Mouse (Mus musculus) kidney, adult 18-20 months (tissue): ENCODE data around the gene Npcd.

Experiments used
- DNase-seq: peaks from one replicate; pipeline ENCODE4 v3.0.0; 2021

Npcd gene

DNA sequence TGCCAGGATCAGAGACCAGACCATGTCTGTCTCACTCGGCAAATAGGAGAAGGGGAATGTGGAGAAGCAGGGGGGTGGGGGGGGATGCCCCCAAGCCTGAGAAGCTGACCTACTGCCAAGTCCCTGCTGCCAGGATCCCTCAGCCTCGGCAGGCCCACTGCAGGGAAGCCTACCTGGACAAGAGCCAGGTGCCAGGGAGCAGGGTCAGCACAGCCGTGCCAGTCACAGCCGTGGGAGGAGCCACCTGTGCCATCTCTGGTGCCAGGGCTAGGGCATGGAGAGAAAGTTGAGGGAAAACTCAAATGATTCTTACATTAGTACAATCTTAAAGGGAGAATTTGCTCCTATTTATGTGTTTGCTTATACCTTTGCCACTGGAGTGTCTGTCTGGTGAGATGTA lies 31.7 kb downstream of the Npcd start:
- DNase-seq, result no peak

- no peak for DNase-seq
Observed at GRCm38 (mm10) chr15:79801646-79802045, 32.4 kb downstream of the Npcd start.

DNA sequence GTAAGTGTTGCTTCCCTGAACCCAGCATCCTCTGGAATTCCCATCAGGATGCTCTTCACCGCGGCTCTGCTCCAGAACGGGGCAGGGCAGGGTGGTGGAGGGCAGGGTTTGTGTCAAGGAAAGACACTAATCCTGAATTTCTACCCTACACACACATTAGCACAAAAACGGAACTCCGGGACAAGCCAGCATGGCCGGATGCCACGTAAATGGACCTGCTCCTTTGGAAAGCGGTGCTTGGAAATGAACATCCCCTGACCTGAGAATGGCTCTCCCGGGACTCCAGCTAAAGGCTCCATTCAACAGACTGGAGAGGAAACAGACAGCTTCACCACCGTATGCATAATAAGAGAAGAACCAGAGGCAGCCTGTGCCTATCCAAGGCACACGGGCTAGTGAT lies 33.3 kb downstream of the Npcd start:
- DNase-seq, result no peak

DNA sequence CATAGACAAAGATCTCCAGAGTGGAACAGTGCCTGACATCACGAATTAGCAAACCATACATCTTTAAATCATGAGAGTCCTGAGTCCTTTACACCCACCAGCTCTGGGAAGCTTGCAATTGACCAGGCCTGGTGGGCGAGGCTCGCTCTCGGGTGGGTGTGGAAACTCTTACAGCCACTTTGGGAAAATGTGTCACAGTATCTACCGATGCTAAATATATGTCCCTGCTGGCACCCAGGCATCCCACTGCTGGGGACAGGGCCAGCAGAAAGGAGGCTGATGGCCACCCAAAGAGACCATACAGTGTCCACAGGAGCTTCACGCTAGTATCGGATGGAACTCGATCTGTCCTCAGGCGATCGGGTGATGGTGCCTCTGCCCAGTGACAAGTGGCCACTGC lies 35.4 kb downstream of the Npcd start:
- no peak for DNase-seq

GRCm38 (mm10) chr15:79797680-79798079 lies 36.4 kb downstream of the Npcd start:
- DNase-seq, result no peak

DNA sequence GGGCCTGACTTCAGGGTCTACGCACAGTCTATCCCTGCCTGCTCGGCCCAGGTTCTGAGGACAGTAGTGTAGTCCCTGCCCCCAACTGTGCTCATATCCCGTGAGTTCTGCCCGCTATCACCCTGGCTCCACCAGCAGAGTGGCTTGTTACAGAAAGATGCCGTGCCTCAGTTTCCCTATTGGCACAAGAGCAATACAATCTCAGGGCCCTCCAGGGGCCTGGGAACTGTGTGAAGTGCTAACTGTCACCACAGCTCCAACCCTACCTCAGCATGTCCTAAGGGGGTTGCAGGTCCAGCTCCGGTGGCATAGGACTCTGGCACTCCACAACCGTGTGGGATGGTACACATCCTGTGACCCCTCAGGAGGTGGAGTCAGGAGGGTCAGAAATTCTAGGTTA lies 36.9 kb downstream of the Npcd start:
- no peak for DNase-seq

DNA sequence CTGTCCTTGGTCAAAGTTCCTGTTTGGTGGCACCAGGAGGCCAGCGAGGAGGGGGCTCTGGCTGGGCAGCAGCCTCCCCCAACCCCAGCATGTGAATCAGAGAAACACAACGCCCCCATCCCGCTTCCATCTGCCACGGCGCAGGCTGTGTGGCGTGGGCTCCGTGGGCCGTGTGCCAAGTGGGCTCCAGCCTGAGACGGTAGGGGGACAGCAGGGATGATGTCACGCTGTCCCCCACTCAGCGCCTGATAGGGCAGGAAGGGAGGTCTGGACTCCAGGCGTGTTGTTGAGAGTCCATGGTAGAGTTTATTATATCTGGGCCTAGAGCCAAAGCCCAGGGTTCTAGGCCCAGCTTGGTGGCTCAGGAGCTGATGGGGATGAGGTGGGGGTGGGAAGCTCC lies 37.8 kb downstream of the Npcd start:
- no peak for DNase-seq

DNA sequence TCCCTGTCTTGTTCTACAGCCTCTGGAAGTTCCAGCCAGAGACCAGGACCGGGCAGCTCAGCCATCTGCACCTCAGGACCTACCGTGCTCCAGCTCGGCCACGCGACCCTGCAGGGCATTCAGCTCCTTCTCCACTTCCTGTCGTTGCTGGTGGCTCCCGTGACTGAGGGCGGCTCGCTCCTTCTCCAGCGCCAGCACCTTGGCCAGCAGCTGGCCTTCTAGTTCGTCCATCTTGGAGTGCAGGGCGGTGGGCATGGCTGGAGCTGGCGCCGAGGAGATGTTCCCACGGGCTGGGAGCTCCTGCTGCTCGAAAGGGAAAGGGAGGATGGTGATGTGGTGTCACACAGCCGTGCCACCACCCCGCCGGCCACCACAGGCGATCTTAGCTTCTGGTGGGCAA lies 39.9 kb downstream of the Npcd start:
- DNase-seq, result no peak

- no peak for DNase-seq
Observed at GRCm38 (mm10) chr15:79793076-79793475, 41.0 kb downstream of the Npcd start.

GRCm38 (mm10) chr15:79792455-79792854 lies 41.6 kb downstream of the Npcd start:
- no peak for DNase-seq

GRCm38 (mm10) chr15:79791502-79791901 lies 42.5 kb downstream of the Npcd start:
- DNase-seq, result peak; percentile 49

- no peak for DNase-seq
Observed at GRCm38 (mm10) chr15:79790905-79791304, 43.1 kb downstream of the Npcd start.

DNA sequence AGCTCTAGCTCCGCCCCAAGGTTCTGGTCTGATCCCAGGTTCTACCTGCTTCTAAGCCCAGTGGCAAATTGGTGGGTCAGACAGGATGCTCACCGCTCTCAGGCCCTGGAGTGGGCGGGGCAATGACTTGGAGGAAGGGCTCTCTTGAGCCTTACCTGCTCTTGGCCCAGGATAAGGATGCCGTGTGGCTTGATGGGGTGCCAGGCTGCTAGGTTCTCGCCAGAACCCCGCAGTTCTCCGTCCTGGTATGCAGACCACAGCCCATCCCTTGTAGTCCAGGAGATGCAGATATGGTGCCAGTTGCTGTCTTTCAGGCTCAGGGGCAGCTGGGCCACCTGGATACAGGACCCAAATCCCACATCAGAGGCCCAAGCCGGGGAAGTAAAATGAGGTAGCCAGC lies 43.9 kb downstream of the Npcd start:
- DNase-seq, result no peak

- no peak for DNase-seq
Observed at GRCm38 (mm10) chr15:79787815-79788214, 46.2 kb downstream of the Npcd start.

DNA sequence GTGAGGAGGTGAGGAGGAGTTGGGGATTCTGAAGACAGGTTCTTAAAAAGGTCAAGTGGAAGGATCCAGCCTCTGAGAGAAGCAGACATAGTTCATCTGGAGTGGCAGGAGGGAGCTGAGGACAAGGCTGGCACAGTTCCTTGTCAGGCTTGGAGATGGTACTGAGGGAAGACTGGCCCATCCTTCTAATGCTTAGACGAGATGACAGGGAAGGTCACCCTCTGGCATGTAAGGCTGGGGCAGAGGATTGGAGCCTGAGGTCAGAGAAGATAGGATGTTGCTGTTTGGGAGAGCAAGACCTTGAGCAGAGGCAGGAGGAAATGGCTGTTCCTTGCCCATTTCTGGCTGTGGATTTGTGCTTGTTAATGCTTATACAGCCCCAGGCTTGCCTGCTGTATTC lies 49.0 kb downstream of the Npcd start:
- DNase-seq, result no peak

GRCm38 (mm10) chr15:79777749-79778148 lies 56.3 kb downstream of the Npcd start, which contains the start of gene Dnal4:
Gene Dnal4, minus strand, starts transcription at chr15:79777849.
- no peak for DNase-seq

DNA sequence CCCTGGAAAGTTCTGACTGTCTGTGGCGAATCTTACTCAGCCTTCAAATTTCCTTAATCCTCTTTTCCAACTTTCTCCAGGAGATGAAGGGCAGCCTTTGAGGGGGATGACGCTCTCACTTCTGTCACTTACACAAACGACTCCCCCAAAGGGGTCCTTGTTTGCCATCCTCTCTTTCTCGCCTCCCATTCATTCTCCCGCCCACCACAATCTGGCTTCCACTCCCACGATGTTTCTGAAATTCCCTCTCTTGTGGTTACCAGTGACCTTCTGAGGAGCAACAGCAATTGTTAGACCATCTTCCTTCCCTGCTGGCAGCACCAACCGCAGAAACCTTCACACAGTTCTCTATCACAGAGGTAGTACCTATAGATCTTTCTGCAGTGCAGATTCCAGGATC lies 58.4 kb downstream of the Npcd start:
- no peak for DNase-seq

DNA sequence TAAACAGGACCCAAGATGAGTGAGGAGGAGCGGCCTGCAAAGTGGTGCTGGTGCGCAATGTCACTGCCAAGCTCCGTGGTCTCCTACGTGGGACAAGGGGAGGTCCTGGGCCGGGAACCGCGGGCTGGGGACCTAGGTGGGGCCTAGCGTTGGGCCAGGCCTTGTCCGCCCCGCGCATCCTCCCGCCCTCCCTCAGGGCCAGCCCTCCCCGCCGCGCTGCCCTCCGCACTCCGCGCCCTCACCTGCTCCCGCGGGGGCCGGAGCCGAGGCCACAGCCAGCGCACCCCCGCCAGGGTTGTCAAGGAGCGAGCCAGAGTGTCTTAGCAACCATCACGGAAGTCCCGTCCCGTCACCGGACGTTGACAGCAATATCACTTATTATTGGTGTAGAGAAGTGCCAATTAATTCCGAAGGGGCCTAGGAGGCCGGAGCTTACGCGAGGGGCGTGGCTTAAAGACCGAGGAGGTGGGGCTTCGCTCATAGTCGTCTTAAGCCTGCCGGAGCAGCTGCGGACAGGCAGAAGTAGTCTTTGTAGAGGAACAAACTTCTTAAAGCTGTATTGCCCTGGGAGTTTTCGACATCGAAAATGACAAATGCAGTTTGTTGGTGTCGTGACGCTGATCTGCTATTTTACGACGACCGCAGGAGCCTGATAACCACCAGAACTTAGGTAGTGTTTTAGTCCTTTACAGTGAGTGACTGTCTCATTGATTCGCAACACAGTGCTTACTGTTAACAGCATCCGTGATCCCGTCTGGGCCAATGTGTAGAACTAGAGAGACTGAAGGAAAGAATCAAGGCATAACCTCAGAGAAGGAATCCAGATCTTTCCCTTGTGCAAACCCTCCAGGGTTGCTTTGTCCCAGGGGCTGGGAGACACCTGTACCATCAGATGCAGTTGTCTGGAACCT lies 59.7 kb downstream of the Npcd start:
- DNase-seq, result peak; percentile 97

GRCm38 (mm10) chr15:79770629-79771240 lies 63.3 kb downstream of the Npcd start:
- no peak for DNase-seq

DNA sequence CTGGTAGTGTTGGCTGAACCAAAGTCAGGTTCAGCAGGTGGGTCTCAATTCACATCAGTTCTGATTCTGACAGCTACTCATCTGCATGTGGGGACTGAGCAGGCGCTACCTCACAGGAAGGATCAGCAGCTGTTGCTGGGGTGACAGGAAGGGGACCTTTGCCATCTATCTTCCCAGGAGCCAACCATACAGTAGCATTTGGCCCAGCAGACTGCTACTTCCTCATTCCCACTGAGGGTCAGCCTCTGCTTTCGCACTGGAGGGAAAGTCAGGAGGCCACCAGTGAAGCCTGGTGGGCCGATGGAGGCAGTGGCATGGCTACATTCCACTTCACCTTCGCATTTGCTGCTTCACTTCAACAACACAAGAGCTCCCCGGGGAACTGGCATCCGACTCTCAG lies 65.7 kb downstream of the Npcd start:
- no peak for DNase-seq

- DNase-seq, result no peak
Observed at GRCm38 (mm10) chr15:79767327-79767961, 66.6 kb downstream of the Npcd start.

- no peak for DNase-seq
Observed at GRCm38 (mm10) chr15:79766586-79767071, 67.4 kb downstream of the Npcd start.

DNA sequence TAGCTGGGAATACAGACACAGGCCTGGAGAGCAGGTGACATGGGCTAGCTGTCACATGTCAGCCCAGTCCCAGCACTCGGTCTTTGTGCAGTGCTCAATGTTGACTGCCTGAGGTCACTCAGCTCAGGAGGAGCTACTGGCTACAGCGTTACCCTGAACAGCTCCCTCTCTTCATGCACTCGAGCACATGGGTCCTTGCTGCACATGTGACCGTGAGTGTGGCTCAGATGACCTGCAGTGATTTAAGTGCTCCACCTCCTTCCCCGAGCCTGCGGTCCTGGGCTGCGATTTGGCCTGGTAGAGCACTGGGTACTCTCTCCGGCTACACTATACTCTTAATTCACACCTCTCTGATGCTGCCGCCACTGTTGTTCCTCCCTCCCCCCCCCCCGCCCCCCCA lies 67.9 kb downstream of the Npcd start:
- DNase-seq, result no peak

DNA sequence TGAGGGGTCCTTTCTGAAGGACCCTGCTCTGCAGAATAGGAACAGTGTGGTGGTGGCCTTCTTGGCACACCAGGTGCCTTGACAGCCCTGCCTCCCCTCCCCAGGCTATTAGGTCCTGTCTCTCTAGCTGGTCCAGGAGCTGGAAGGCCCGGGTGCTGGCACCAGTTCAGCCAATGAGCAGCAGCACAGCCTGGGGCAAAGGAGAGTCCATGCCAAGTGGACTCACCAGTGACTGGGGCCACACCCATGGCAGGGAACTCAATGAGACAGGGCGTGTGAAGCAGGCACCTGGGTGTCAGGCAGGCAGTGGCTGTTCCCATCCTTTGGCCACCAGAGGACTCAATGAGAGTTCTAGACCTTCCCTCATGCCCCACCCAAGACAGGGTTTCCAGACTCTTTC lies 68.7 kb downstream of the Npcd start:
- DNase-seq, result peak; percentile 75
